Mouse (Mus musculus) macrophage (primary cell): ENCODE measurements around the gene Ep400. TPM values are rescaled to one million over a fixed set of nuclear protein-coding genes. Genes with fewer than 3 reads are reported as not detected.

Experiments
- H3K27ac ChIP-seq: fragments of 350-480 bp; formaldehyde crosslinking; 2 replicates; pipeline ENCODE4 v1.9.0; 2021
- H3K36me3 ChIP-seq: fragments of 350-480 bp; formaldehyde crosslinking; 2 replicates; pipeline ENCODE4 v1.9.0; 2021; ENCODE audit errors: inconsistent target
- H3K4me3 ChIP-seq: fragments of 350-480 bp; formaldehyde crosslinking; 2 replicates; pipeline ENCODE4 v1.9.0; 2021; ENCODE audit errors: inconsistent target
- H3K79me2 ChIP-seq: fragments of 350-480 bp; formaldehyde crosslinking; 2 replicates; pipeline ENCODE4 v1.9.0; 2021; ENCODE audit errors: inconsistent target
- WGBS: methylation state at CpG from one replicate; pipeline ENCODE4 v1.1.7; 2026; ENCODE audit warnings: inconsistent platforms; ENCODE audit not compliant: missing documents; 5-methylcytosine and 5-hydroxymethylcytosine counted together
- polyA plus RNA-seq: library from polyadenylated mRNA; stranded (reverse); fragments of 250-400 nt; gene quantifications from 3 replicates; pipeline ENCODE4 v1.2.4, GENCODE M21; 2018; ENCODE audit warnings: inconsistent platforms
- total RNA-seq, 78 experiments: library from RNA; depleted of rRNA; stranded (reverse); fragments of 250-400 nt; gene quantifications; 1 replicate in 9 of 78; 2 replicates in 24 of 78; 3 replicates in 43 of 78; 4 replicates in 2 of 78; pipeline ENCODE4 v1.2.4; 2018; ENCODE audit warnings: inconsistent platforms in 56 of 78

The Ep400 gene
- 100 to 1,000 TPM; 121 to 344 (median 189) TPM for total RNA-seq (2018; cell fraction: chromatin; rRNA removed)
- 10 to 100 TPM; 32.7 to 65.2 (median 42.6) TPM for total RNA-seq (2018; cell fraction: cytosol; rRNA removed)
- total RNA-seq (2018; cell fraction: nucleus; rRNA removed), result 100 to 1,000 TPM in 23 of 26 experiments, 10 to 100 TPM in 3; 90.4 to 232 (median 124) TPM
- 24.9 to 26.4 TPM (median 26.3 TPM) in 3 replicates for polyA plus RNA-seq

GRCm38 (mm10) chr5:110770448-110771158 is at the start of gene Ep400:
Gene Ep400, minus strand, starts transcription at chr5:110770717.
- under 1% methylated on average over 83 of the region's 83 CpGs for WGBS

GRCm38 (mm10) chr5:110809667-110810325 is 39.3 kb upstream of the Ep400 start, which contains the start of gene Ulk1:
Gene Ulk1, minus strand, starts transcription at chr5:110810097.
- peaks cover 14% of the 10 kb centered on the region; the same call in 1 of the 2 replicates for H3K36me3 ChIP-seq
- WGBS, result under 1% methylated on average over 79 of the region's 80 CpGs
- H3K27ac ChIP-seq, result no peak within 1 kb of the TSS
- H3K79me2 ChIP-seq, result peaks cover 33% of the 10 kb centered on the region; the same call in 1 of the 2 replicates
- peak within 1 kb of the TSS; percentile 58 for H3K4me3 ChIP-seq

More at GRCm38 (mm10) chr5:110770448-110771158, at the start of gene Ep400:
- peak within 1 kb of the TSS; percentile 44; the same call in 1 of the 2 replicates for H3K27ac ChIP-seq
- peak within 1 kb of the TSS; percentile 82 for H3K4me3 ChIP-seq
- H3K79me2 ChIP-seq, result peaks cover 85% of the 10 kb centered on the region
- H3K36me3 ChIP-seq, result peaks cover 19% of the 10 kb centered on the region

- 3% methylated on average over 27 of the region's 27 CpGs for WGBS
- Histone ChIP-seq H3K79me2 (peaks cover 33% of the 10 kb centered on the region; the same call in 1 of the 2 replicates), H3K4me3 (peak overlapping the region; percentile 58), H3K27ac (peak overlapping the region; percentile 78), H3K36me3 (peaks cover 19% of the 10 kb centered on the region; the same call in 1 of the 2 replicates)
Measured at GRCm38 (mm10) chr5:110808821-110809666, 38.5 kb upstream of the Ep400 start.

- WGBS, result 0% methylated on average over 14 of the region's 14 CpGs
- Histone ChIP-seq H3K79me2 (peaks cover 37% of the 10 kb centered on the region; the same call in 1 of the 2 replicates), H3K27ac (peak overlapping the region; percentile 78), H3K36me3 (peaks cover 19% of the 10 kb centered on the region; the same call in 1 of the 2 replicates), H3K4me3 (peak overlapping the region; percentile 58)
Measured at GRCm38 (mm10) chr5:110808061-110808631, 37.6 kb upstream of the Ep400 start.

- peak overlapping the region; percentile 58; the same call in 1 of the 2 replicates for H3K4me3 ChIP-seq
Measured at GRCm38 (mm10) chr5:110807453-110807852, 36.9 kb upstream of the Ep400 start.

GRCm38 (mm10) chr5:110806676-110807075 is 36.2 kb upstream of the Ep400 start:
- Histone ChIP-seq H3K27ac (no peak overlapping the region), H3K4me3 (no peak overlapping the region), H3K36me3 (peaks cover 19% of the 10 kb centered on the region; the same call in 1 of the 2 replicates), H3K79me2 (peaks cover 47% of the 10 kb centered on the region; the same call in 1 of the 2 replicates)
- 100% methylated on average over 1 of the region's 1 CpGs for WGBS

More at GRCm38 (mm10) chr5:110807453-110807852, 36.9 kb upstream of the Ep400 start:
- WGBS, result 87% methylated on average over 4 of the region's 4 CpGs
- peak overlapping the region; percentile 78 for H3K27ac ChIP-seq
- peaks cover 19% of the 10 kb centered on the region; the same call in 1 of the 2 replicates for H3K36me3 ChIP-seq
- H3K79me2 ChIP-seq, result peaks cover 44% of the 10 kb centered on the region; the same call in 1 of the 2 replicates

- Histone ChIP-seq H3K4me3 (no peak overlapping the region), H3K79me2 (peaks cover 47% of the 10 kb centered on the region; the same call in 1 of the 2 replicates), H3K36me3 (peaks cover 19% of the 10 kb centered on the region; the same call in 1 of the 2 replicates), H3K27ac (no peak overlapping the region)
- WGBS, result 95% methylated on average over 4 of the region's 4 CpGs
Measured at GRCm38 (mm10) chr5:110806154-110806553, 35.6 kb upstream of the Ep400 start.

GRCm38 (mm10) chr5:110804012-110804743 is 33.7 kb upstream of the Ep400 start:
- H3K27ac ChIP-seq, result no peak overlapping the region
- 94% methylated on average over 7 of the region's 7 CpGs for WGBS
- H3K79me2 ChIP-seq, result peaks cover 45% of the 10 kb centered on the region; the same call in 1 of the 2 replicates
- no peak overlapping the region for H3K4me3 ChIP-seq
- peaks cover 25% of the 10 kb centered on the region for H3K36me3 ChIP-seq

GRCm38 (mm10) chr5:110802809-110803208 is 32.3 kb upstream of the Ep400 start:
- Histone ChIP-seq H3K79me2 (peaks cover 39% of the 10 kb centered on the region; the same call in 1 of the 2 replicates), H3K4me3 (no peak overlapping the region), H3K27ac (no peak overlapping the region), H3K36me3 (peaks cover 39% of the 10 kb centered on the region)

GRCm38 (mm10) chr5:110802186-110802585 is 31.7 kb upstream of the Ep400 start:
- peaks cover 33% of the 10 kb centered on the region; the same call in 1 of the 2 replicates for H3K79me2 ChIP-seq
- no peak overlapping the region for H3K4me3 ChIP-seq
- H3K36me3 ChIP-seq, result peaks cover 45% of the 10 kb centered on the region
- WGBS, result 98% methylated on average over 4 of the region's 4 CpGs
- H3K27ac ChIP-seq, result no peak overlapping the region

GRCm38 (mm10) chr5:110801036-110801624 is 30.6 kb upstream of the Ep400 start:
- Histone ChIP-seq H3K4me3 (no peak overlapping the region), H3K27ac (no peak overlapping the region), H3K79me2 (peaks cover 22% of the 10 kb centered on the region; the same call in 1 of the 2 replicates), H3K36me3 (peaks cover 53% of the 10 kb centered on the region)
- WGBS, result 100% methylated on average over 3 of the region's 3 CpGs

GRCm38 (mm10) chr5:110797696-110798095 is 27.2 kb upstream of the Ep400 start:
- H3K79me2 ChIP-seq, result peaks cover 6% of the 10 kb centered on the region; the same call in 1 of the 2 replicates
- no peak overlapping the region for H3K4me3 ChIP-seq
- H3K27ac ChIP-seq, result no peak overlapping the region
- H3K36me3 ChIP-seq, result peaks cover 70% of the 10 kb centered on the region
- 83% methylated on average over 4 of the region's 4 CpGs for WGBS
